Mouse (Mus musculus): Measurements from ENCODE around the gene Spin2f. TPM values are rescaled to one million over a fixed set of nuclear protein-coding genes. Genes with fewer than 3 reads are reported as not detected.
"Not testable (repeated sequence)": the region's sequence is repeated elsewhere in the genome, so short reads cannot be mapped to it uniquely, and the experiment has no call there.

Spin2f gene
- not detected for total RNA-seq (2022)

DNA sequence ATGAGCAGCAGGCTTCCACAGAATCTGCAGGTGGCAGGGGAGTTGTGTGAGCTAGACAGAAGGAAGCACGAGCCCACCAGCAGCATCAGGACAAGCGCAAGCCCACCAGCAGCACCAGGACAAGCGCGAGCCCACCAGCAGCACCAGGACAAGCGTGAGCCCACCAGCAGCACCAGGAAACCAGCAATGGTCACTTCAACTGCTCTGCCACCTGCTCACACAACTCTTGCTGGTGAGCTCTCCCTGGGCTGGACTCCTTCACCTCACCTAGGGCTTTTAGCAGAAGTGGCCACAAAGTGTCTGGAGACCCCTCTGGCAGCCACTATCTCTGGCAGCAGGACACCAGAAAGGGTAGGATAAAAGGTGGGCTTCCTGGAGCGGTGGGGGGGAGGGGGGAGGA lies at the start of gene Spin2f:
Gene Spin2f (plus strand): TSS at position 301 of the 400 bp plus-strand sequence.
- not testable (repeated sequence) for DNase-seq (ENCODE audit: low spot score)

DNA sequence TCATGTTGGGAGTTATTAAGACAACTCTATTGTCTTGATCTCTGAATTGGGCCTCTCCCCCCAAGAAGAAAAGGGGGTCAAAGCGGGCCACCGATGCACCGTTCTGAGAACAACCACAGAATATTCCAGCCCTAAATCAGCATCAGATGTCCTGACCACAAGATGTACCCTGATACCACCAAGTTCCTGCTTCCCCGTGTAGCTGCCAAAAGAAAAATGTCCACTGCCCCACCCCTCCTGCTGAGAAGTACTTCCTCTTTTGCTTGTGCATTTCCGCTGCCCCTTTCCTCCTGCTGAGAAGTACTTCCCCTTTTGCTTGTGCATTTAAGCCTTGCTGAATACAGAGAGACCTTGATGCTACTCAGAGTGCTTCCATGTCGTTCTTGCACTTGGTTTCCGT lies 41.6 kb upstream of the Spin2f start:
- not testable (repeated sequence) for DNase-seq (ENCODE audit: low spot score)

DNA sequence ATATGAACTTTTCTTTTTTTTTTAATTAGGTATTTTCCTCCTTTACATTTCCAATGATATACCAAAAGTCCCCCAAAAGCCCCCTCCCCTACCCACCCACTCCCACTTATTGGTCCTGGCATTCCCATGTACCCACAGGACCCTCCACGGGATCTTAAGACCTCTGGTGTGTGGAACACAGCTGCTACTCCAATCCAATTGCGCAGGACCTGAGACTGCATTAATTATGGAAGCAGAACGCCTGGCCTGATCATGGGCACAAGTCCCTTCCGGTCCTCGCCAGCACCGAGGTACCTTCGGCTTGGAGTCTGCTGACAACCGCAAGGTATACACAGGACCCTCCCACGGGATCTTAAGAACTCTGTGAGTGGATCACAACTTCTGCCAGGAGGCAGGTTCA lies 30.2 kb upstream of the Spin2f start:
- DNase-seq (ENCODE audit: low spot score) = not testable (repeated sequence)

DNA sequence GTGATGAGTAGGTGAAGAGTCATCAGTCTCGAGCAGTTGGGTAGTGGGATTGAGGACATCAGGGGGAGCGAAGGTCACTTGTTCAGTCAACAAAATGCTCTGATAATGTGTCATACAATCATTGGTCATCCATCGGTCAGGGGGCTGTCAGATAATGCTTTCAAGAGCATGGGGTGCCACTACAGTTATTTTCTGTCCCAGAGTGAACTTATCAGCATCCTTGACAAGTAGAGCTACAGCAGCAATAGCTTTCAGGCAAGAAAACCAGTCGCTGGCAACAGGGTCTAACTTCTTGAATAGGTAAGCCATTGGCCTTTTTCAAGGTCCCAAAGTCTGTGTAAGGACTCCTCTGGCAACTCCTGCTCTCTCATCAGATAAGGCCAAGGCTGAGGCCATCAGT lies 18.6 kb upstream of the Spin2f start:
- not testable (repeated sequence) for DNase-seq (ENCODE audit: low spot score)

DNA sequence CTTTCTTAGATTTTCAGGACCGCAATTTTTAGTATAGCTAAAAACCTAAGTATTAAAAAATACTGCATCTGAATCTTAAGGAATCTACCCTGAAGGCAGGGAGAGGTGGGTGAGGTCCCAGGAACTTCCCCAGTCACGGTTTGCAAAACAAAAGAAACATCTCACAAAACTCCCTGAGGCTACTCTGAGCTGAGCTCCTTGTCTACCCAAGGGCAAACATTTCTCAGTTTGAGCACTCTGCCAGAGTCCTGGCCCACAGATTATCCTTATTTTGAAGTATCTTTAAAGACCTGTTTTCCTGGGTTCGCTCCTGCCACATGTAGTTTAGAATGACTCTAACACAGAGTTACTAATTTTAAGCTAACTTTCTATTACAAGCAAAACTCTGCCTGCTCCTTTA lies 11.9 kb upstream of the Spin2f start:
- not testable (repeated sequence) for DNase-seq (ENCODE audit: low spot score)

Other genes starting within 250 kb of the Spin2f start
- gene Btbd35f29, start 136.2 kb upstream of the Spin2f start, total RNA-seq (2022) = not detected
- not detected for gene Btbd35f26, start 82.6 kb downstream of the Spin2f start, total RNA-seq (2022)
- not detected for gene Btbd35f19, start 130.0 kb downstream of the Spin2f start, total RNA-seq (2022)